Mouse (Mus musculus) heart, adult 18-20 months (tissue): ENCODE measurements around the gene Olfr32. TPM values are rescaled to one million over a fixed set of nuclear protein-coding genes. Genes with fewer than 3 reads are reported as not detected.
"Not testable (repeated sequence)": the region's sequence is repeated elsewhere in the genome, so short reads cannot be mapped to it uniquely, and the experiment has no call there.

Source experiments
- DNase-seq, 2 experiments: peaks; one replicate each; pipeline ENCODE4 v3.0.0; 2021 to 2022; ENCODE audit warnings: mixed read lengths in 1 of 2
- long read RNA-seq, 2 experiments: library from polyadenylated mRNA; stranded (forward); transcript quantifications; one replicate each; pipeline ENCODE4 v2.0.0; 2021
- total RNA-seq, 2 experiments: library from RNA; stranded (reverse); gene quantifications; 2 replicates each; pipeline ENCODE4 v1.2.3; 2021

Gene Olfr32
- total RNA-seq: not detected
- long read RNA-seq, experiment 1: 0 reads
- long read RNA-seq, experiment 2: 0 reads

DNA sequence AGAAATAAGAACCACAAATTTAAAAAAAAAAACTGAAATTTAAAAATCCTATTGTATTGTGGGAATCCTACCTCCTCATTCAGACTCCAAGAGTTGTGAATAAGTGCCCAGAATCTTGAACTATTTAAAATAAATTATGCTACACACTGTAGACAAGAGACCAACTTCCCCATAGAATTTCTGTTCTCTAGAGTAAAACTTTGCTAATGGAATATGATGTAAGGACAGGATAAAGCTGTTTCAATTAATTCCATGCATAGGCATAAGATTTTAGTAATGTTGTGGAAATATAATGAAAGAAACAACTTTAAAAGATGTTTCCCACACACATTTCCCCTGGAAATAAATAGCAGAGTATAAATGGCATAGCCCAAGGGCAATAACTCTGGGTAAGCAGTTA, at the start of gene Olfr32:
Gene Olfr32 (minus strand): TSS at position 101 of the 400 bp plus-strand sequence.
- no peak for DNase-seq

DNA sequence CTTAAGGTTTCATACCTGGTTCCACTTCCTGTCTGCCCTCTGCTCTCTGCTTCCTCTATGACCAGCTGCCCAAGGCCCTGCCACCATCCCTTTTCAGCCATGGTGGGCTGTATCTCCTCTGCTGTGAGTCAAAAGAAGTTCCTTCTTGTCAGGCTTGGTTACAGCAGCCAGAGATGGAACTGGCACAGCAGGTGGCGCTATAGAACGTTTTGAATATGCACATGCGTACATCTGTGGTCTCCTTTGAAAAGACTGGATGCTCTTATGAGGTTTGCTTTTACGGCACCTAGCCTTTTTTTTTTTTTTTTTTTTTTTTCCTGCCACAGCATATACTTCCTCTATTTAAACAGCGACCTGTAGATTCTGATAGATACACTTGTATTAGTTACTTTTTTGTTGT, 45.0 kb upstream of the Olfr32 start:
- not testable (repeated sequence) for DNase-seq

DNA sequence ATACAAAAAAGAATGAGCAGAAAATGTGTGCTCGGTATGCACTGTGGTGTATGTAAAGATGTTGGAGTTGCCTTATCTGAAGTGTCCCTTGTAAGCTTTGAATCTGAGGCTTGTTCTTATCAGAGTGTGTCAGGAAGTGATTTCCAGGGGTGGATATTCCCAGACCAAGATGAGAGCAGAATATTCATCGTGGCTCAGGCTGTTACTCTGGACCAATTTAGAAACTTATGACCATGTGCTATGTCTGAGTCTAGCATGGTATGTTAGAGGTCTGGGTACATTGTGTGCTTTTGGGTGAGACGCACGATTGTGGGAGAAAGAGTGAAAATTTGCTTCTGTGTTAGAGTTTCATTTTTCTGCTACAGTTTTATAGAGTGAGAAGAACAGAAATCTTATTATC, 44.0 kb upstream of the Olfr32 start:
- DNase-seq: not testable (repeated sequence)

DNA sequence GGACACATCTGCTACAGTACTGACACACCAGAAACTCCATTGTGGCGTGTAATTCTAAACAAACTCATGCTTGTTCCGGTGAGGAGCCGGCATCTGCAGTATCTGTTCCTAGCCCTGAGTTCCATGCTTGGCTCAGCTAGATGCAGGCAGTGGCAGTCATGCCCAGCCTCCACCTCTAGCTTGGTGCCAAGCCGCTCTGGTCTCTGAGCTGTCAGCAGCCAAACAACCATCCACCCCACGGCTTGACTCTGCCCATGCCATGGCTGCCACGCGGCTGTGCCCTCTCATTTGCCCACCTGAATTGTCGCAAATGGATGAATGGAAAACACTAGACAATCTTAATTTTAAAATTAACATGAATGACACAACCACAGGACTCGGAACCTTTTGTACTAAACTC, 11.8 kb upstream of the Olfr32 start:
- no peak for DNase-seq

DNA sequence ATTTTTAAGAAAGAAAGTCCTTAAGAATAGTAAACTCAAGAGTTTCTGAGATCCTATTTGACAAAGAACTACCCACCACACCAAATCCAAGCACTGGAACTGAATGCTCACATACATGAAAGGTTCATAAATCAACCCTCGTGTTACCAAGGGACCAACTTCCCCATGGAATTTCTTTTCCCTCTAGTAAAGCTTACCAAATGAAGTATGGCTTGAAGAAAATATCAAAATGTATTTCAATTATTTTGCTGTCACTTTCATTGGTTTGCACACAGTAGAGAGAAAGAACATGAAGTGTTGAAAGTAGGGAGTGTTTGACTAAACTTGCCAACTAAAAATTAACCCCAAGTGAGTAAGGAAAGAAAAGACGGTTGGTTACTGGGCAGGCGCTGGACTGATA, 10.9 kb upstream of the Olfr32 start, which contains the start of gene Olfr1270:
Gene Olfr1270 (minus strand): TSS at position 101 of the 400 bp plus-strand sequence.
- DNase-seq: no peak

DNA sequence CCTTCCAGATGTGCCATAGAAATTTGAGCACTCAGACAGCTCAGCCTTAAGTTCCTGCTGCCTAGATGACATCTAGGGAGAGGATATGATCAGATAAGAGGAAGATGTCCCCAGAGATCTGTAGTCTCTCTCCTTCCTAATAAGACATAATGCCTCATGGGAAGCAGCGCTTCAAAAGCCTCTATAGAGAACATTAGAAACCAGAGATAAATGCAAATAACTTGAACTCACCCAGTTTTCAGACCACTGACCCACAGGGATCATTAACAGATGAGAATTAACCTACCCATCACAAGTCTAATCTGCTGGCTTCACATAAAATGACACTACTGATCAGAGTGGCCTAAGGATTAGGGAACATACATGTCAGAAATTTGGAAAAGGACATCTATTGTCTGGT, 20.8 kb downstream of the Olfr32 start, which contains the start of gene Olfr1269:
Gene Olfr1269 (minus strand): TSS at position 101 of the 400 bp plus-strand sequence.
- DNase-seq: no peak

Other genes starting within 250 kb of the Olfr32 start
- gene Olfr1258, start 215.0 kb downstream of the Olfr32 start, total RNA-seq: not detected
- gene Olfr1259, start 193.6 kb downstream of the Olfr32 start, total RNA-seq: not detected
- not detected for gene Olfr1260, start 168.0 kb downstream of the Olfr32 start, total RNA-seq
- gene Olfr1261, start 151.1 kb downstream of the Olfr32 start, total RNA-seq: not detected
- not detected for gene Olfr1262, start 142.2 kb downstream of the Olfr32 start, total RNA-seq
- gene Olfr1263, start 130.2 kb downstream of the Olfr32 start, total RNA-seq: not detected
- not detected for gene Olfr1264, start 116.7 kb downstream of the Olfr32 start, total RNA-seq
- gene Olfr1265, start 107.0 kb downstream of the Olfr32 start, total RNA-seq: not detected
- not detected for gene Olfr140, start 78.7 kb downstream of the Olfr32 start, total RNA-seq
- gene Olfr1269, start 20.9 kb downstream of the Olfr32 start, total RNA-seq: not detected
- gene Olfr1270, start 10.8 kb upstream of the Olfr32 start, total RNA-seq: not detected
- not detected for gene Olfr1506, start 82.2 kb upstream of the Olfr32 start, total RNA-seq
- gene Olfr142, start 115.3 kb upstream of the Olfr32 start, total RNA-seq: not detected
- gene Olfr1271, start 128.7 kb upstream of the Olfr32 start, total RNA-seq: not detected
- gene Olfr1272, start 150.5 kb upstream of the Olfr32 start, total RNA-seq: not detected
- gene Gm13769, start 179.9 kb upstream of the Olfr32 start, total RNA-seq: under 1 TPM in 1 of 2 experiments, not detected in 1; 0.15 TPM